Mouse (Mus musculus) C2C12 (cell line): Measurements from ENCODE around the gene Hoxd10. TPM values are rescaled to one million over a fixed set of nuclear protein-coding genes. Genes with fewer than 3 reads are reported as not detected.

Source experiments
- H3K27me3 ChIP-seq: one replicate; pipeline ENCODE4 v1.6.1; 2011; ENCODE audit not compliant: control insufficient read depth, insufficient read depth, insufficient read length
- H3K36me3 ChIP-seq: one replicate; pipeline ENCODE4 v1.6.1; 2011; ENCODE audit not compliant: control insufficient read depth, insufficient read depth
- H3K4me3 ChIP-seq: one replicate; pipeline ENCODE4 v1.5.1; 2011; ENCODE audit warnings: mild to moderate bottlenecking, control low read depth; ENCODE audit not compliant: poor library complexity, insufficient read depth, severe bottlenecking
- H3K79me2 ChIP-seq: one replicate; pipeline ENCODE4 v1.6.1; 2011; ENCODE audit not compliant: control insufficient read depth, insufficient read depth
- H3K79me3 ChIP-seq: one replicate; pipeline ENCODE4 v1.6.1; 2011; ENCODE audit warnings: low read depth, control low read depth
- H3ac ChIP-seq: one replicate; pipeline ENCODE3; 2011; ENCODE audit warnings: low read depth; ENCODE audit not compliant: control insufficient read depth, insufficient read length
- CEBPB ChIP-seq: IDR thresholded peaks from one replicate; pipeline ENCODE4 v1.6.1; 2011; ENCODE audit warnings: low read depth, mild to moderate bottlenecking, control low read depth, moderate library complexity
- CTCF ChIP-seq: IDR thresholded peaks from one replicate; pipeline ENCODE4 v1.5.1; 2011; ENCODE audit not compliant: control insufficient read depth, insufficient read depth, insufficient read length
- FOSL1 ChIP-seq: IDR thresholded peaks from one replicate; pipeline ENCODE4 v1.8.0; 2011; ENCODE audit warnings: mild to moderate bottlenecking, low read length; ENCODE audit not compliant: poor library complexity, insufficient read depth, severe bottlenecking
- MAX ChIP-seq: IDR thresholded peaks from one replicate; pipeline ENCODE4 v1.6.1; 2011; ENCODE audit warnings: mild to moderate bottlenecking, control low read depth
- MYOD1 ChIP-seq: IDR thresholded peaks from one replicate; pipeline ENCODE4 v1.6.1; 2011; ENCODE audit warnings: low read depth; ENCODE audit not compliant: control insufficient read depth, insufficient read length
- MYOG ChIP-seq: IDR thresholded peaks from one replicate; pipeline ENCODE4 v1.6.1; 2011; ENCODE audit not compliant: control insufficient read depth, insufficient read length; ENCODE audit errors: extremely low read depth
- USF1 ChIP-seq: IDR thresholded peaks from one replicate; pipeline ENCODE4 v1.6.1; 2011; ENCODE audit warnings: low read depth, mild to moderate bottlenecking, control low read depth, moderate library complexity
- polyA plus RNA-seq: library from polyadenylated mRNA; unstranded; fragments of >200 nt; fragmentation: generic; extraction: Trizol; gene quantifications from one replicate; pipeline ENCODE4 v1.2.1, GENCODE M21; 2012; ENCODE audit warnings: missing spikeins

Gene Hoxd10
- polyA plus RNA-seq, 1 experiment: not detected

GRCm38 (mm10) chr2:74735851-74736687, 44.3 kb downstream of the Hoxd10 start:
- Histone ChIP-seq H3K27me3 (peaks cover 83% of the 10 kb centered on the region), H3K36me3 (no peaks in the 10 kb centered on the region), H3K79me3 (no peaks in the 10 kb centered on the region), H3ac (no peak overlapping the region), H3K79me2 (no peaks in the 10 kb centered on the region), H3K4me3 (no peak overlapping the region)
- TF ChIP-seq MYOD1 (no peak), FOSL1 (no peak), MAX (no peak), MYOG (no peak), CTCF (no peak), CEBPB (no peak), USF1 (no peak)

DNA sequence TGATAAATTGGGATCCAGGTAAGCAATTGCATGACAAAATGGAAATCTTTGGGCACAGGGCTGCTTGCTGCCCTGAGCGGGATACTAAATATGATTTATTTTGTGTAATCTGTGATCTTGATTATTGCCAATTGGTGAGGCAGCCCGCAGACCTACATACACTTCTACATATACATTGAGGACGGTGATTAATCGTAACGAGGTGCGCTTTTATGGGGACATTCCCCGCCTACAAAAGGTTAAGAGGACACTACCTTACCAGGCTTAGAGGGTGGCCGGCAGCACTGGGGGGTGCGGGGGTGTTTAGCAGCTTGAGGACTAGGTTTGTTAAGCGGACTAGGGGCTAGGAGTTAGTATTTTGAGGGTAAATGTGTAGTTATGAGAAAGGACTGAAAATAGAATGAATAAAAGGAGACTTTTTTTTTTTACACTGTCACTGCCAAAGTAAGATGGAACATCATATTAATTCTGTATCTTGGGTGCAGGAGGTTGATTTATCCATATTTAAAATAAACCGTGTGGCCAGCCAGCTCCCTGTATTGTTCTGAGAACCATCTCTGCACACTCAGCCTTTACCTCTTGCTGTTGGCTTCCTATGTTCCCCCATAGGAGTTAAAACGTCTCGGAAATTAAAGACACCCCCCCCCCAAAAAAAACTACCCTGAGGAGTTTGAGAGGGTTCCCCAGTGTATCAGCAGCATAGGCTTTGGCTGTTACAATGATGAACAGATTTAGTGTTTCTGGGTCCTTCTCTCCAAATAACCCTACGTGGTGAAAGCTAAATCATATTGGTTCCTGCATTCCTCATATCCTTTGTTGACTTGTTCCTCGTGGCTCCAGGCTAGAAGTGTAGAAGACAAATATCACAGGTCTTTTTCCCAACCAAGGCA, 45.2 kb downstream of the Hoxd10 start:
- TF ChIP-seq CTCF: no peak
- no peak for TF ChIP-seq FOSL1
- no peak for TF ChIP-seq CEBPB
- TF ChIP-seq MYOD1: no peak
- no peak for TF ChIP-seq USF1
- TF ChIP-seq MYOG: no peak
- Histone ChIP-seq H3K4me3 (no peak overlapping the region), H3ac (no peak overlapping the region), H3K79me3 (no peaks in the 10 kb centered on the region), H3K79me2 (no peaks in the 10 kb centered on the region), H3K36me3 (no peaks in the 10 kb centered on the region), H3K27me3 (peaks cover 80% of the 10 kb centered on the region)

DNA sequence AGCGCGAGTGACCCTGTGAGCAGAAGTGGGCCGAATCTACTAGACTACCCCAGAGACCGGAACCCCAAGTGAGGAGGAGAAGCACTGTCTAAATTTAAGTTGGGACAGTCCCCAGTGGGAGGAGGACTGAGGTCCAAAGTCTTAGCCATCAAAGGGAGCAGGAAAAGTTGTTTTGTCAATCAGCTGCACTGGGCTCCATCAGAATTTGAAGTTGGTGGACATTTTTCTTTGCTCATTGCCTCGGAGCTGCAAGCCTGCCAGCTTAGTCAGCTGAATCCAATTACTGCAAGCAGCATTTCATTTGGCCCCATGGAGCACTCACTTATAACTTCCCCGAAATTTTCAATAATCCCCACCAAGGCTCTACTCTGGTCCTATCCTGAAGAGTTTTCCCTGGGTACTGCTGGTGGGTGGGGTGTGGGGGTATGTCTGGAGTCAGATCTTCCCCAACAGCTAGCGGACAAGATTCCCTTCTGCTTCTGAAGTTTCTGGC, 45.9 kb downstream of the Hoxd10 start:
- H3ac ChIP-seq: no peak overlapping the region
- no peaks in the 10 kb centered on the region for H3K79me2 ChIP-seq
- no peaks in the 10 kb centered on the region for H3K36me3 ChIP-seq
- TF ChIP-seq USF1: no peak
- TF ChIP-seq MAX: no peak
- TF ChIP-seq CTCF: no peak
- TF ChIP-seq CEBPB: no peak
- TF ChIP-seq FOSL1: no peak
- no peak for TF ChIP-seq MYOD1
- no peak for TF ChIP-seq MYOG
- H3K4me3 ChIP-seq: no peak overlapping the region
- peaks cover 74% of the 10 kb centered on the region for H3K27me3 ChIP-seq
- H3K79me3 ChIP-seq: no peaks in the 10 kb centered on the region

- no peak overlapping the region for H3K4me3 ChIP-seq
- no peak overlapping the region for H3ac ChIP-seq
- no peak for TF ChIP-seq FOSL1
- TF ChIP-seq MYOD1: no peak
- TF ChIP-seq MAX: no peak
- no peak for TF ChIP-seq CTCF
- TF ChIP-seq MYOG: no peak
- no peak for TF ChIP-seq CEBPB
- no peak for TF ChIP-seq USF1
- no peaks in the 10 kb centered on the region for H3K36me3 ChIP-seq
- no peaks in the 10 kb centered on the region for H3K79me3 ChIP-seq
- peaks cover 64% of the 10 kb centered on the region for H3K27me3 ChIP-seq
- H3K79me2 ChIP-seq: no peaks in the 10 kb centered on the region
Observed at GRCm38 (mm10) chr2:74738623-74739475, 47.1 kb downstream of the Hoxd10 start.

DNA sequence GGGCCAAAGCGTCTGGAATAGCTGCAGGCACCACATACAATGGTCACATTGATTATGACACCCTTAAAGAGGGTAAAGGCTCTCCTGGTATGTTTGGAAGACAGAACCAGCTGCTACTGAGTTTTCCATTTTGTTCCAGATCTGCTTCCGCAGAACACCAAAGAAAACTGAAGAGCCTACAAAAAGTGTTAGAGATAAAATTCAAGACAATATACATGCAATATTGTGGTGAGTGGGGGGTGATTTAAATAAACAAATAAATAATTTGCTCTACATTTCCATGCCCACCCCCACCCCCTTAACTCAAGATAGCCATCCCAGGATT, 47.7 kb downstream of the Hoxd10 start:
- no peak for TF ChIP-seq FOSL1
- no peaks in the 10 kb centered on the region for H3K79me3 ChIP-seq

More for the DNA sequence above, 47.7 kb downstream of the Hoxd10 start:
- H3K4me3 ChIP-seq: no peak overlapping the region
- H3K79me2 ChIP-seq: no peaks in the 10 kb centered on the region
- H3K27me3 ChIP-seq: peaks cover 58% of the 10 kb centered on the region
- no peak overlapping the region for H3ac ChIP-seq
- no peaks in the 10 kb centered on the region for H3K36me3 ChIP-seq
